Mouse (Mus musculus) lung, adult 2 months (tissue): ENCODE measurements at regions not wholly inside any gene's neighbourhood (a gene's known extent, or its start where the extent isn't known, plus 50 kb on each side); places are given as distances from the start of the nearest gene placed in this dataset.

Source experiments
- DNase-seq: peaks from one replicate; pipeline ENCODE4 v3.0.0; 2022
- H3K4me1 ChIP-seq: fragments of 200-500 bp; 2 replicates; pipeline ENCODE4 v1.6.1; 2011; ENCODE audit warnings: low read length; ENCODE audit not compliant: control insufficient read depth, insufficient read depth
- H3K4me3 ChIP-seq: fragments of 200-500 bp; replicated peaks from 2 replicates; pipeline ENCODE3; 2011; ENCODE audit warnings: low read depth, mild to moderate bottlenecking, control low read depth, low read length; ENCODE audit errors: extremely low read depth
- CTCF ChIP-seq: fragments of 200-500 bp; IDR thresholded peaks from 2 replicates; pipeline ENCODE4 v1.5.1; 2011; ENCODE audit warnings: mild to moderate bottlenecking, low read length, control low read depth; ENCODE audit not compliant: insufficient read depth
- POLR2A ChIP-seq: fragments of 200-500 bp; IDR thresholded peaks from 2 replicates; pipeline ENCODE4 v1.6.1; 2011; ENCODE audit warnings: low read depth, mild to moderate bottlenecking, control low read depth, low read length, borderline replicate concordance; ENCODE audit errors: extremely low read depth
- WGBS: fragments of 180-500 bp; shearing (Covaris S2); methylation state at CpG from one replicate; pipeline ENCODE4 v1.1.7; 2018; 5-methylcytosine and 5-hydroxymethylcytosine counted together

DNA sequence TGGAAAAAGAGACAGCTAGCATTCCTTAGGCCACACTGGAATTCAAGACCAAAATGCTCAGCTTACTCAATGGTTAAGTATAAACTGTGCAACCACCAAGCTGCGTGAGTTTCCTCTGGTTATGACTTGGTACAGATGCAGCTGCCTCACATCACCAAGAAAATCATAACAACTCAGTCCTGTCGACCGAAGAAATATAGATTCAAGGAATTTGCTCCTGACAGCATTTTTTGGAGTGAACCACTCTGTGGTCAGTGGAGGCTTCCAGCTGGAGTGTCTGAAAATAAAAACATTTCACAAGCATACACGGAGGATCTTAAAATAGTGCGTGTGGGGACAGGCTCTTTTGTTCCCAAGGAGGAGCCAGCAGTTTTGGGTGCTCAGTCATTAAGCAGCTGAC lies 253.8 kb downstream of the Bckdhb start:
- 64% methylated on average over 5 of the region's 5 CpGs for WGBS
- no peaks in the 10 kb centered on the region for H3K4me1 ChIP-seq
- TF ChIP-seq CTCF: no peak
- H3K4me3 ChIP-seq: no peak overlapping the region
- no peak for DNase-seq

DNA sequence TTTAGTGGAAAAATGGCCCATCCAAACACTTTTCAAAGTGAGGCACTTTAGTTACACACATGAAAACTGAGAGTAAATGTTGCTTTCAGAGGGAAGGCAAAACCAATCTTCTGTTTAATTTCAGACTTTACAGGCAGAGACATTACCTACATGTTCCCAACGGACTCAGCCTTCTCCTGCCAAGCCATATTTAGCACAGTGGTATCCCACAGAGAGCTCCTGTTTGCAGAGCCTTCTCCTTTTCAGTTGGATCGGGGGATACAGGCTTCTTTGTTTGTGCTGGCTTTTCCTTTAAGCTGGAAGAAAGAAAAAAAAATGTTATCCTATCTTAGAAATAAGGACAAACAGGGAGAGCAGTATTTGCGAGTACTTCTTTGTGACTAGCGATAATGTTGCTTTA lies 254.3 kb downstream of the Bckdhb start:
- H3K4me3 ChIP-seq: no peak overlapping the region
- no peak for TF ChIP-seq POLR2A
- no peak for TF ChIP-seq CTCF
- no peaks in the 10 kb centered on the region for H3K4me1 ChIP-seq
- DNase-seq: no peak
- WGBS: 60% methylated on average over 4 of the region's 4 CpGs

- 50% methylated on average over 6 of the region's 6 CpGs for WGBS
- Histone ChIP-seq H3K4me1 (no peaks in the 10 kb centered on the region), H3K4me3 (no peak overlapping the region)
- no peak for DNase-seq
- TF ChIP-seq CTCF: no peak
- no peak for TF ChIP-seq POLR2A
These were observed 258.9 kb downstream of the Bckdhb start for GRCm38 (mm10) chr9:84183637-84184374.

- TF ChIP-seq CTCF (no peak), POLR2A (no peak)
- 60% methylated on average over 3 of the region's 3 CpGs for WGBS
- no peak for DNase-seq
- no peak overlapping the region for H3K4me3 ChIP-seq
- no peaks in the 10 kb centered on the region for H3K4me1 ChIP-seq
These were observed 262.6 kb downstream of the Bckdhb start for GRCm38 (mm10) chr9:84187531-84187930.

- no peak for TF ChIP-seq POLR2A
- TF ChIP-seq CTCF: no peak
- DNase-seq: no peak
- WGBS: 55% methylated on average over 1 of the region's 1 CpGs
- Histone ChIP-seq H3K4me1 (no peaks in the 10 kb centered on the region), H3K4me3 (no peak overlapping the region)
These were observed 268.5 kb downstream of the Bckdhb start for GRCm38 (mm10) chr9:84193405-84193804.

DNA sequence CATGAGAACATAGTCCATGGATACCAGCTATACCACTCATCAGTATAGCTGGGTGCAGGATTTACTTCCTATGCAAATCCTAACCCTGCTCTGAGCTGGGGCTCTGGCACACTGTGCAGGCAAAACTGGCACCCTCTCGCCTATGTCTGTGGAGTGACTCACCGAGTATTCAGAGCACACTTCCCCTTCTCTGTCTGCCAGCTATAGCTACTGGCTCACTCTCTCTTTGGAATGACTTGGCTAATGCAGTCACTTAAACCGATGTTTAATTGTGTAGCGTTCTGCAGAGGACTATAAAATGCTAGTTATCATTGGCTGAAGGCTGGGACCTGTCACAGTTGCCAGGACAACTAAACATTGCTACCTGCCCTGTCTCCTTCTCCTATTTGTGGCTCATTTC lies 269.8 kb downstream of the Bckdhb start:
- TF ChIP-seq POLR2A (no peak), CTCF (no peak)
- no peak for DNase-seq
- 73% methylated on average over 4 of the region's 4 CpGs for WGBS

GRCm38 (mm10) chr9:84195338-84195737 lies 270.4 kb downstream of the Bckdhb start:
- H3K4me3 ChIP-seq: no peak overlapping the region
- 80% methylated on average over 4 of the region's 4 CpGs for WGBS
- no peaks in the 10 kb centered on the region for H3K4me1 ChIP-seq
- no peak for TF ChIP-seq POLR2A
- TF ChIP-seq CTCF: no peak
- no peak for DNase-seq

More for the DNA sequence above, 269.8 kb downstream of the Bckdhb start:
- no peak overlapping the region for H3K4me3 ChIP-seq
- no peaks in the 10 kb centered on the region for H3K4me1 ChIP-seq

GRCm38 (mm10) chr9:84200208-84200607 lies 275.3 kb downstream of the Bckdhb start:
- Histone ChIP-seq H3K4me3 (no peak overlapping the region), H3K4me1 (no peaks in the 10 kb centered on the region)
- 82% methylated on average over 3 of the region's 3 CpGs for whole genome bisulfite sequencing
- no peak for DNase-seq
- TF ChIP-seq CTCF: no peak
- no peak for TF ChIP-seq POLR2A

- TF ChIP-seq CTCF: no peak
- TF ChIP-seq POLR2A: no peak
- no peaks in the 10 kb centered on the region for H3K4me1 ChIP-seq
- H3K4me3 ChIP-seq: no peak overlapping the region
- 68% methylated on average over 3 of the region's 3 CpGs for WGBS
- DNase-seq: no peak
These were observed 279.1 kb downstream of the Bckdhb start for GRCm38 (mm10) chr9:84204056-84204455.

DNA sequence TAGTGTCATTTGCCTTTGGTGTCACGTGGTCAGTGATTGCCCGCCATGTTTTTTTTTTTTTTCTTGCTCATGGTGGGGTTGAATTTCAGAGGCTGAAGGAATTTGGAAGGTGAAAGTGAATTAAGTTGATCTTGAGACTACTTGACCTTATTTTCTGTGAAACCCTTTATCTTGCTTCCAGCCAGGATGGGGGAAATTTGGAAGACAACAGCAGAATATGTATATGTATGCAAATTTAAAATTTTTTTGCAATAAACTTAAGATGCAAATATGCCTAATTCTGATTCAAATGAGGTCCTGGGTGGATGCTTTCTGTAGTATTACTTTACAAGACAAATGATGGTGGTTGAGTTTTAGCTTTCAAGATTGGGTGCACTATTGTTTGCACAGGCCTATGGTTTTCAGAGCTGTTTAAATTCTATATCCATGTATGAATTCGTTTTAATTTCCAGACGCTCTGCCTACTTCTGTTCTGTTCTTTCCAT lies 315.6 kb downstream of the Bckdhb start:
- no peak for TF ChIP-seq CTCF
- TF ChIP-seq POLR2A: no peak
- 80% methylated on average over 4 of the region's 4 CpGs for WGBS

More for the DNA sequence above, 315.6 kb downstream of the Bckdhb start:
- no peak overlapping the region for H3K4me3 ChIP-seq
- no peak for DNase-seq
- no peaks in the 10 kb centered on the region for H3K4me1 ChIP-seq
